Mouse (Mus musculus) MEL (cell line): Measurements from ENCODE around the gene Il27ra. TPM values are rescaled to one million over a fixed set of nuclear protein-coding genes. Genes with fewer than 3 reads are reported as not detected.
A peak's percentile ranks its signal among the peaks of the same experiment; 100 is the strongest.

Source experiments
- DNase-seq: peaks from one replicate; pipeline ENCODE4 v3.0.0; 2011; ENCODE audit warnings: low read depth, low spot score
- H3K27ac ChIP-seq: 2 replicates; pipeline ENCODE4 v1.5.1; 2012; ENCODE audit warnings: low read depth, mild to moderate bottlenecking, control low read depth, low read length, moderate library complexity; ENCODE audit not compliant: control insufficient read depth
- H3K27me3 ChIP-seq, 2 experiments: fragments of 150-350 bp in 1 of 2; sonication (generic) in 1 of 2; 2 replicates each; pipeline ENCODE4 v1.6.1; 2012; ENCODE audit warnings: low read length in 2 of 2, mild to moderate bottlenecking in 2 of 2, improper control_type of control experiment in 1 of 2, moderate library complexity in 1 of 2; ENCODE audit not compliant: insufficient read depth in 2 of 2, control insufficient read depth in 1 of 2
- H3K36me3 ChIP-seq, 2 experiments: 2 replicates each; pipeline ENCODE4 v1.6.1; 2012 to 2014; ENCODE audit warnings: low read length in 2 of 2, improper control_type of control experiment in 1 of 2, inconsistent platforms in 1 of 2, mild to moderate bottlenecking in 1 of 2; ENCODE audit not compliant: insufficient read depth in 2 of 2, control insufficient read depth in 1 of 2
- H3K4me1 ChIP-seq, 2 experiments: fragments of 150-350 bp in 1 of 2; sonication (generic) in 1 of 2; 2 replicates each; pipeline ENCODE4 v1.6.1; 2012; ENCODE audit warnings: low read length in 2 of 2, improper control_type of control experiment in 1 of 2, mild to moderate bottlenecking in 1 of 2; ENCODE audit not compliant: insufficient read depth in 2 of 2, control insufficient read depth in 1 of 2
- H3K4me3 ChIP-seq, 2 experiments: fragments of 150-350 bp in 1 of 2; sonication (generic) in 1 of 2; 2 replicates each; pipeline ENCODE4 v1.5.1; 2012; ENCODE audit warnings: low read depth in 2 of 2, low read length in 2 of 2, mild to moderate bottlenecking in 2 of 2, moderate library complexity in 2 of 2, control low read depth in 1 of 2, improper control_type of control experiment in 1 of 2; ENCODE audit not compliant: control insufficient read depth in 1 of 2, insufficient read depth in 1 of 2
- H3K79me2 ChIP-seq: 2 replicates; pipeline ENCODE4 v1.6.1; 2012; ENCODE audit warnings: mild to moderate bottlenecking, low read length, moderate library complexity; ENCODE audit not compliant: control insufficient read depth, poor library complexity, insufficient read depth
- H3K9ac ChIP-seq: 2 replicates; pipeline ENCODE4 v1.6.1; 2012; ENCODE audit warnings: low read depth, mild to moderate bottlenecking, control low read depth, low read length, moderate library complexity; ENCODE audit not compliant: control insufficient read depth, poor library complexity, severe bottlenecking
- H3K9me3 ChIP-seq: fragments of 150-350 bp; sonication (generic); replicated peaks from 2 replicates; pipeline ENCODE4 v1.6.1; 2012; ENCODE audit warnings: mild to moderate bottlenecking, low read length, improper control_type of control experiment, moderate library complexity; ENCODE audit not compliant: insufficient read depth
- CHD2 ChIP-seq: IDR thresholded peaks from 2 replicates; pipeline ENCODE4 v1.6.1; 2011; ENCODE audit warnings: low read length, improper control_type of control experiment
- CTCF ChIP-seq, 3 experiments: IDR thresholded peaks in 2 of 3; conservative IDR thresholded peaks in 1 of 3; 2 replicates each; pipeline ENCODE4 v1.5.1; 2011 to 2012; ENCODE audit warnings: low read length in 3 of 3, low read depth in 2 of 3, mild to moderate bottlenecking in 2 of 3, improper control_type of control experiment in 1 of 3, inconsistent platforms in 1 of 3, mixed read lengths in 1 of 3, moderate library complexity in 1 of 3; ENCODE audit not compliant: control insufficient read depth in 1 of 3, insufficient read depth in 1 of 3, poor library complexity in 1 of 3, severe bottlenecking in 1 of 3
- ELF1 ChIP-seq: IDR thresholded peaks from 2 replicates; pipeline ENCODE4 v1.6.1; 2014; ENCODE audit warnings: low read depth, mild to moderate bottlenecking, inconsistent platforms, low read length, improper control_type of control experiment, moderate library complexity
- EP300 ChIP-seq, 2 experiments: IDR thresholded peaks; 2 replicates each; pipeline ENCODE4 v1.6.1; 2011; ENCODE audit warnings: improper control_type of control experiment in 2 of 2, low read length in 2 of 2, low read depth in 1 of 2, mild to moderate bottlenecking in 1 of 2
- ETS1 ChIP-seq: IDR thresholded peaks from 2 replicates; pipeline ENCODE4 v1.6.1; 2012; ENCODE audit warnings: low read depth, mild to moderate bottlenecking, inconsistent platforms, low read length, improper control_type of control experiment, moderate library complexity
- GABPA ChIP-seq: IDR thresholded peaks from 2 replicates; pipeline ENCODE4 v1.6.1; 2012; ENCODE audit warnings: low read depth, mild to moderate bottlenecking, inconsistent platforms, low read length, improper control_type of control experiment, moderate library complexity
- JUND ChIP-seq: IDR thresholded peaks from 2 replicates; pipeline ENCODE4 v1.6.1; 2011; ENCODE audit warnings: low read depth, mild to moderate bottlenecking, improper control_type of control experiment, low read length
- KAT2A ChIP-seq: conservative IDR thresholded peaks from 2 replicates; pipeline ENCODE4 v1.6.1; 2012; ENCODE audit warnings: low read depth, low read length, improper control_type of control experiment, inconsistent platforms
- MAFK ChIP-seq: IDR thresholded peaks from 2 replicates; pipeline ENCODE4 v1.6.1; 2011; ENCODE audit warnings: low read depth, mild to moderate bottlenecking, low read length, improper control_type of control experiment, borderline replicate concordance
- MEF2A ChIP-seq: IDR thresholded peaks from 2 replicates; pipeline ENCODE4 v1.6.1; 2014; ENCODE audit warnings: low read depth, mild to moderate bottlenecking, inconsistent platforms, low read length, improper control_type of control experiment; ENCODE audit not compliant: poor library complexity, insufficient replicate concordance, severe bottlenecking; ENCODE audit errors: extremely low read depth
- MXI1 ChIP-seq: IDR thresholded peaks from 2 replicates; pipeline ENCODE4 v1.6.1; 2011; ENCODE audit warnings: mild to moderate bottlenecking, low read depth, low read length, improper control_type of control experiment
- MYB ChIP-seq: IDR thresholded peaks from 2 replicates; pipeline ENCODE4 v1.6.1; 2011; ENCODE audit warnings: mild to moderate bottlenecking, low read depth, low read length, improper control_type of control experiment
- MYC ChIP-seq: IDR thresholded peaks from 2 replicates; pipeline ENCODE4 v1.6.1; 2011; ENCODE audit warnings: low read depth, mild to moderate bottlenecking, low read length, improper control_type of control experiment, moderate library complexity
- NELFE ChIP-seq: IDR thresholded peaks from 2 replicates; pipeline ENCODE4 v1.6.1; 2011; ENCODE audit warnings: low read depth, low read length, improper control_type of control experiment
- NRF1 ChIP-seq: IDR thresholded peaks from 2 replicates; pipeline ENCODE4 v1.6.1; 2014; ENCODE audit warnings: low read depth, mild to moderate bottlenecking, inconsistent platforms, low read length, improper control_type of control experiment, moderate library complexity; ENCODE audit not compliant: poor library complexity, insufficient read depth, severe bottlenecking
- POLR2AphosphoS2 ChIP-seq: IDR thresholded peaks from 2 replicates; pipeline ENCODE4 v1.6.1; 2011; ENCODE audit warnings: low read length, improper control_type of control experiment
- POLR2AphosphoS5 ChIP-seq: IDR thresholded peaks from 2 replicates; pipeline ENCODE4 v1.6.1; 2012; ENCODE audit warnings: low read depth, borderline replicate concordance, mild to moderate bottlenecking, inconsistent platforms, low read length, moderate library complexity, mixed read lengths
- RAD21 ChIP-seq: IDR thresholded peaks from 2 replicates; pipeline ENCODE4 v1.6.1; 2011; ENCODE audit warnings: mild to moderate bottlenecking, low read depth, low read length, improper control_type of control experiment
- SIN3A ChIP-seq: IDR thresholded peaks from 2 replicates; pipeline ENCODE4 v1.6.1; 2012; ENCODE audit warnings: low read length, improper control_type of control experiment, inconsistent platforms
- SMC3 ChIP-seq: IDR thresholded peaks from 2 replicates; pipeline ENCODE4 v1.6.1; 2011; ENCODE audit warnings: low read depth, low read length, improper control_type of control experiment
- TBP ChIP-seq: IDR thresholded peaks from 2 replicates; pipeline ENCODE4 v1.8.0; 2011; ENCODE audit warnings: low read depth, low read length, improper control_type of control experiment
- UBTF ChIP-seq: IDR thresholded peaks from 2 replicates; pipeline ENCODE4 v1.6.1; 2012; ENCODE audit warnings: low read depth, mild to moderate bottlenecking, inconsistent platforms, low read length, improper control_type of control experiment, moderate library complexity, borderline replicate concordance; ENCODE audit not compliant: insufficient read depth
- USF2 ChIP-seq, 2 experiments: IDR thresholded peaks; 2 replicates each; pipeline ENCODE4 v1.6.1; 2011 to 2012; ENCODE audit warnings: improper control_type of control experiment in 2 of 2, low read length in 2 of 2, borderline replicate concordance in 1 of 2, inconsistent platforms in 1 of 2, low read depth in 1 of 2, mild to moderate bottlenecking in 1 of 2; ENCODE audit not compliant: insufficient read depth in 1 of 2
- ZKSCAN1 ChIP-seq: IDR thresholded peaks from 2 replicates; pipeline ENCODE4 v1.6.1; 2012; ENCODE audit warnings: low read depth, mild to moderate bottlenecking, inconsistent platforms, low read length, improper control_type of control experiment, moderate library complexity
- ZMIZ1 ChIP-seq: IDR thresholded peaks from 2 replicates; pipeline ENCODE4 v1.6.1; 2012; ENCODE audit warnings: low read depth, mild to moderate bottlenecking, inconsistent platforms, low read length, improper control_type of control experiment, moderate library complexity
- polyA plus RNA-seq, 2 experiments: library from polyadenylated mRNA; stranded (reverse) in 1 of 2; unstranded in 1 of 2; fragments of >175 nt in 1 of 2; fragments of >200 nt in 1 of 2; gene quantifications; 2 replicates each; pipeline versions ENCODE4 v1.2.1 to v1.2.4; 2012; ENCODE audit warnings: low replicate concordance in 2 of 2, low read depth in 1 of 2; ENCODE audit not compliant: insufficient read length in 2 of 2, insufficient read depth in 1 of 2, missing spikeins in 1 of 2
- total RNA-seq: library from RNA; depleted of rRNA; stranded (reverse); fragments of 300-350 nt; gene quantifications from 2 replicates; pipeline ENCODE4 v1.2.3, GENCODE M21; 2012

The Il27ra gene
- total and polyA plus RNA-seq, 3 experiments, result 31.8 to 38.5 TPM; not detected in 1

DNA sequence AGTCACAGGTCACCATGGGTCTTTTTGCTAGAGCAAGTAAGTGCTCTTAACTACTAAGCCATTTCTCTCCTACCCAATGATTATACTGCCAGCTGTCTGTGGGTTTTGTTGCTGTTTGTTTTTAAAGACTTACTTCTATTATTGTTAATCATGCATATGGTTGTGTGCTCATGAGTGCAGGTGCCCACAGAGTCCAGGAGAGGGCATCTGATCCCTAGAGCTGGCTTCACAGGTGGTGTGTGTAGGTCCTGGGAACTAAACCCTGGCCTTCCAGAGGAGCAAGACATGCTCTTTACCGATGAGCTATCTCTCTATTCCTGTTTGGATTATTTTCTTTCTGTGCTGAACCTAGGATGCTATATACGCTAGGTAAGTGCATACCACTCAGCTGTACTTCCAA, 16.8 kb upstream of the Il27ra start:
- Histone ChIP-seq H3K79me2 (no peaks in the 10 kb centered on the region), H3K36me3 (peaks cover 0 to 9% of the 10 kb centered on the region in 2 experiments; a peak in 2 of 4 replicates), H3K9ac (no peak overlapping the region), H3K27ac (no peak overlapping the region), H3K27me3 (no peaks in the 10 kb centered on the region), H3K4me1 (peaks cover 3 to 9% of the 10 kb centered on the region in 2 experiments; a peak in 3 of 4 replicates), H3K4me3 (no peak overlapping the region), H3K9me3 (no peaks in the 10 kb centered on the region)
- TF ChIP-seq UBTF, result no peak
- no peak for TF ChIP-seq ZKSCAN1
- peak in 2 of 3 experiments; percentile 13 to 29; a peak in 2 of 6 replicates for TF ChIP-seq CTCF (IDR thresholded peaks at IDR 0.05 in 2 of 3, conservative IDR thresholded peaks at IDR 0.05 in 1 of 3; ENCODE audit: control insufficient read depth in 1 of 3, insufficient read depth in 1 of 3, low read depth in 2 of 3, low read length in 3 of 3, poor library complexity in 1 of 3, severe bottlenecking in 1 of 3)
- no peak for TF ChIP-seq NRF1
- no peak for TF ChIP-seq NELFE
- TF ChIP-seq CHD2, result no peak
- TF ChIP-seq MYC, result no peak
- TF ChIP-seq RAD21, result peak; percentile 11
- 0 out of 2 replicates have a peak, but pooled peaks have one; percentile 21 for TF ChIP-seq SMC3
- DNase-seq, result no peak

GRCm38 (mm10) chr8:84057827-84058226, 15.4 kb upstream of the Il27ra start:
- no peak overlapping the region for H3K9ac ChIP-seq
- TF ChIP-seq ZMIZ1, result no peak
- TF ChIP-seq ETS1, result no peak
- no peak for TF ChIP-seq POLR2AphosphoS5
- TF ChIP-seq MXI1, result no peak
- no peak for TF ChIP-seq TBP
- no peak for TF ChIP-seq GABPA
- TF ChIP-seq MAFK, result no peak
- no peak for TF ChIP-seq ZKSCAN1
- TF ChIP-seq UBTF, result no peak
- TF ChIP-seq EP300 (IDR thresholded peaks at IDR 0.05; ENCODE audit: low read depth in 1 of 2, low read length in 2 of 2), result no peak
- no peak for TF ChIP-seq MYB
- no peak for TF ChIP-seq POLR2AphosphoS2
- TF ChIP-seq MEF2A, result no peak
- TF ChIP-seq ELF1, result no peak
- TF ChIP-seq JUND, result no peak
- no peak for TF ChIP-seq SIN3A
- no peak for TF ChIP-seq KAT2A
- TF ChIP-seq USF2 (IDR thresholded peaks at IDR 0.05; ENCODE audit: borderline replicate concordance in 1 of 2, insufficient read depth in 1 of 2, low read depth in 1 of 2, low read length in 2 of 2), result no peak
- TF ChIP-seq CHD2, result no peak
- no peaks in the 10 kb centered on the region for H3K27me3 ChIP-seq
- no peak for DNase-seq
- no peaks in the 10 kb centered on the region for H3K9me3 ChIP-seq
- H3K4me3 ChIP-seq, result no peak overlapping the region
- no peaks in the 10 kb centered on the region for H3K36me3 ChIP-seq
- no peaks in the 10 kb centered on the region for H3K4me1 ChIP-seq
- H3K27ac ChIP-seq, result no peak overlapping the region
- no peaks in the 10 kb centered on the region for H3K79me2 ChIP-seq
